Mouse (Mus musculus) limb, embryonic 14.5 days (tissue): ENCODE results near the gene Lrp5. TPM values are rescaled to one million over a fixed set of nuclear protein-coding genes. Genes with fewer than 3 reads are reported as not detected.

Experiments
- ATAC-seq: fragments of 200-750 bp; cut with Nextera tagmentation; 2 replicates; pipeline ENCODE4 v1.8.0; 2017; ENCODE audit warnings: low read depth, moderate number of reproducible peaks, moderate TSS enrichment; ENCODE audit not compliant: low FRiP score
- DNase-seq: peaks from one replicate; pipeline ENCODE4 v3.0.0-alpha.2; 2015; ENCODE audit warnings: low spot score
- H3K27ac ChIP-seq: fragments of 300-500 bp; sonication (generic); replicated peaks from 2 replicates; pipeline ENCODE4 v1.5.1; 2014; ENCODE audit warnings: low read depth, mild to moderate bottlenecking, low read length, moderate library complexity, mixed read lengths
- H3K27me3 ChIP-seq: fragments of 300-500 bp; sonication (generic); 2 replicates; pipeline ENCODE4 v1.6.1; 2014; ENCODE audit warnings: low read length, mixed read lengths; ENCODE audit not compliant: control insufficient read depth, insufficient read depth
- H3K36me3 ChIP-seq: fragments of 300-500 bp; sonication (generic); 2 replicates; pipeline ENCODE4 v1.6.1; 2014; ENCODE audit warnings: mild to moderate bottlenecking, low read length, moderate library complexity, mixed read lengths; ENCODE audit not compliant: control insufficient read depth, insufficient read depth
- H3K4me1 ChIP-seq: fragments of 300-500 bp; sonication (generic); 2 replicates; pipeline ENCODE4 v1.6.1; 2014; ENCODE audit warnings: antibody characterized with exemption, low read length, mixed read lengths; ENCODE audit not compliant: control insufficient read depth, insufficient read depth
- H3K4me2 ChIP-seq: fragments of 300-500 bp; sonication (generic); replicated peaks from 2 replicates; pipeline ENCODE4 v1.6.1; 2014; ENCODE audit warnings: low read depth, mild to moderate bottlenecking, low read length, moderate library complexity; ENCODE audit not compliant: severe bottlenecking
- H3K4me3 ChIP-seq: fragments of 300-500 bp; sonication (generic); replicated peaks from 2 replicates; pipeline ENCODE4 v1.5.1; 2014; ENCODE audit warnings: low read length
- H3K9ac ChIP-seq: fragments of 300-500 bp; sonication (generic); 2 replicates; pipeline ENCODE4 v1.6.1; 2014; ENCODE audit warnings: mild to moderate bottlenecking, low read depth, low read length, moderate library complexity; ENCODE audit not compliant: severe bottlenecking
- H3K9me3 ChIP-seq: fragments of 300-500 bp; sonication (generic); 2 replicates; pipeline ENCODE4 v1.6.1; 2016; ENCODE audit warnings: low read length; ENCODE audit not compliant: control insufficient read depth
- POLR2A ChIP-seq: fragments of 200-500 bp; IDR thresholded peaks from 2 replicates; pipeline ENCODE4 v1.8.0; 2012; ENCODE audit warnings: inconsistent platforms, mild to moderate bottlenecking, moderate library complexity, borderline replicate concordance; ENCODE audit not compliant: insufficient read depth, insufficient read length; ENCODE audit errors: extremely low read depth
- WGBS: fragments of 180-500 bp; shearing (Covaris S2); extraction: QIAGEN DNeasy Blood & Tissue Kit; methylation state at CpG from one replicate; pipeline ENCODE4 v1.1.7; 2014; 5-methylcytosine and 5-hydroxymethylcytosine counted together
- polyA plus RNA-seq, 2 experiments: library from polyadenylated mRNA; depleted of rRNA in 1 of 2; stranded (reverse) in 1 of 2; unstranded in 1 of 2; fragments of >200 nt; fragmentation: Nextera tagmentation in 1 of 2; extraction: Ambion mirVana in 1 of 2; gene quantifications; 2 replicates each; pipeline versions ENCODE4 v1.2.1 to v1.2.3; 2012 to 2014

Gene Lrp5
- polyA plus RNA-seq, 2 experiments: 9.5 to 36.3 TPM

GRCm38 (mm10) chr19:3612534-3613273, 73.7 kb downstream of the Lrp5 start:
- Histone ChIP-seq H3K4me3 (no peak overlapping the region), H3K27me3 (no peaks in the 10 kb centered on the region), H3K4me2 (no peak overlapping the region), H3K4me1 (no peaks in the 10 kb centered on the region), H3K9me3 (no peaks in the 10 kb centered on the region), H3K27ac (no peak overlapping the region), H3K36me3 (peaks cover 90% of the 10 kb centered on the region), H3K9ac (no peak overlapping the region)
- DNase-seq: no peak
- no peak for ATAC-seq
- WGBS: 83% methylated on average over 4 of the region's 4 CpGs
- no peak for TF ChIP-seq POLR2A

GRCm38 (mm10) chr19:3611730-3612129, 74.6 kb downstream of the Lrp5 start:
- ATAC-seq: no peak
- H3K27me3 ChIP-seq: no peaks in the 10 kb centered on the region
- WGBS: 94% methylated on average over 8 of the region's 8 CpGs
- H3K4me2 ChIP-seq: no peak overlapping the region
- DNase-seq: no peak
- no peak for TF ChIP-seq POLR2A
- peaks cover 82% of the 10 kb centered on the region for H3K36me3 ChIP-seq
- H3K4me3 ChIP-seq: no peak overlapping the region
- H3K9me3 ChIP-seq: no peaks in the 10 kb centered on the region
- no peak overlapping the region for H3K9ac ChIP-seq
- H3K27ac ChIP-seq: no peak overlapping the region
- no peaks in the 10 kb centered on the region for H3K4me1 ChIP-seq

DNA sequence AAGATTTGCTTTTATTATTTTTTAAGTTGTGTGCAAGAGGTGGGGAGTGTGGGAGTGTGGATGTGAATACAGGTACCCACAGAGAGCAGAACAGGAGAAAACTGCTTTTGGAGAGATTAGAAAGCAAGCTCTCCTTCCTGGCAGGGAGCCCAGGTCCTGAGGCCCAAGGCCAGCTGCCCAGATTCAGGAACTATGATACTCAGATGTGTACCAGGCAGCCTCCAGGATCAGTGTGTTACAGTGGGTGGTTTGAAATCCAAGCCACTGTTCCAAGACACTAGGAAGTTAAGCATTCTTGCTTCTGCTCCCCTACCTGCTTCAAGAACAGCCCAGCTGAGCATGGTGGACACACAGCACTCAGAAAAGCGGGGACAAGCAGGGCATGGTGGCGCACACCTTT, 75.5 kb downstream of the Lrp5 start:
- ATAC-seq (no peak), DNase-seq (no peak)
- H3K4me1 ChIP-seq: no peaks in the 10 kb centered on the region
- H3K9me3 ChIP-seq: no peaks in the 10 kb centered on the region
- H3K27me3 ChIP-seq: no peaks in the 10 kb centered on the region
- H3K4me2 ChIP-seq: no peak overlapping the region
- H3K9ac ChIP-seq: no peak overlapping the region
- no peak overlapping the region for H3K4me3 ChIP-seq
- no peak overlapping the region for H3K27ac ChIP-seq
- H3K36me3 ChIP-seq: peaks cover 82% of the 10 kb centered on the region
- no peak for TF ChIP-seq POLR2A
- 95% methylated on average over 2 of the region's 2 CpGs for WGBS

- no peak for DNase-seq
- Histone ChIP-seq H3K36me3 (peaks cover 83% of the 10 kb centered on the region), H3K9me3 (no peaks in the 10 kb centered on the region), H3K27me3 (no peaks in the 10 kb centered on the region), H3K9ac (no peak overlapping the region), H3K4me2 (no peak overlapping the region), H3K4me1 (no peaks in the 10 kb centered on the region), H3K27ac (no peak overlapping the region), H3K4me3 (no peak overlapping the region)
- no peak for ATAC-seq
- 95% methylated on average over 10 of the region's 10 CpGs for WGBS
- no peak for TF ChIP-seq POLR2A
Observed at GRCm38 (mm10) chr19:3609826-3610225, 76.5 kb downstream of the Lrp5 start.

GRCm38 (mm10) chr19:3594316-3594715, 92.0 kb downstream of the Lrp5 start:
- Histone ChIP-seq H3K4me1 (no peaks in the 10 kb centered on the region), H3K9ac (no peak overlapping the region), H3K36me3 (peaks cover 82% of the 10 kb centered on the region), H3K27ac (no peak overlapping the region), H3K27me3 (no peaks in the 10 kb centered on the region), H3K4me2 (no peak overlapping the region), H3K9me3 (no peaks in the 10 kb centered on the region), H3K4me3 (no peak overlapping the region)
- DNase-seq (no peak), ATAC-seq (no peak)
- 98% methylated on average over 5 of the region's 5 CpGs for WGBS
- TF ChIP-seq POLR2A: no peak
